Mouse (Mus musculus): Measurements from ENCODE around the gene Lysmd2. TPM values are rescaled to one million over a fixed set of nuclear protein-coding genes. Genes with fewer than 3 reads are reported as not detected.

The Lysmd2 gene
- total and polyA plus RNA-seq, 3 experiments: 11.7 to 18.1 (median 16.2) TPM

DNA sequence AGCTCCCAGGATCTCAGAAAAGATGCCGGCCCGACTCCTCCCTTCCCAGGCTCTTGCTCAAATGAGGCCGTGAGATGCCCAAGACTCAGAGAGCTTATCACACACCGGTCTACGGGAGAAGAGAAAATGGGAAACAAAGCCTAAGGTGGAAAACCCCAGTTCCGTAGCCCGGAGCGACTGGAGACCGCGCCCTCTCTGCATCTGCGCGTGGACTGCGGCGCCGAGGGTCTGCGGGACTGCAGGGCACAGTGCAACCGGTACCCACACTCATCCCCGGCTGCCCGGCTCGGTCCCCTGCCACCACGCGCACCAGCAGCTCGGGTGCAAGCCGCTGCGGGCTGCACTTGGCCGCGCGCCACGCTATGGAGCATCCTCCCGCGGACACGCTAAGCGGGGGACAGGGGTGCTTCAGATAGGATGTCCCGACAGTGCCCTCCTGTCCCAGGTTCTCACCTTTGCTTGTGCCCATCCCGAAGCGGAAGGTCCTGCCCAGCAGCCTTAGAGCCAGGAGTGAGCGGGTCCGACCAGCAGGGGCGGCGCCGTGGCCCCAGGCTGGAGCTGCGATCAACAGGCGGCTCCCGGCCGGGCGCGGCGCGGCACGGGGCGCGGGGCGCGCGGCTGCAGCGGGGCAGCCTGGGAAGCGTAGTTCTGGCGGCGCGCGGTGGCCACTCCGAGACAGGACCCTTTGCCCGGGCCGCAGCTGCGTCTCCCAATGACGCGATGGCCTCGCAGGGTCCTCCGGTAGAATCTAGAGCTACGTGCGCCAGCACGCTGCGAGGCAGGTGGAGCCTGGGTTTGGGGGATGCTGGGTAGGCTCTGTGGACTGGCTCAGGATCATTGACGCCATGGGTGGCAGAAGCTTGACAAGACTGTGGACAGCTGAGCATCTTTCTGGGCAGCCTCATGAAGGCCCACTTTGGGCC is 14.7 kb upstream of the Lysmd2 start, which contains the start of gene Tmod2:
Tmod2 (minus strand) TSS at position 755 of the 923 bp plus-strand sequence.
- H3K4me3 ChIP-seq (replicated peaks in 1 of 3; ENCODE audit: low read depth in 2 of 3, low read length in 2 of 3, poor library complexity in 1 of 3): peak within 1 kb of the TSS; percentile 26 to 71 (median 36)

DNA sequence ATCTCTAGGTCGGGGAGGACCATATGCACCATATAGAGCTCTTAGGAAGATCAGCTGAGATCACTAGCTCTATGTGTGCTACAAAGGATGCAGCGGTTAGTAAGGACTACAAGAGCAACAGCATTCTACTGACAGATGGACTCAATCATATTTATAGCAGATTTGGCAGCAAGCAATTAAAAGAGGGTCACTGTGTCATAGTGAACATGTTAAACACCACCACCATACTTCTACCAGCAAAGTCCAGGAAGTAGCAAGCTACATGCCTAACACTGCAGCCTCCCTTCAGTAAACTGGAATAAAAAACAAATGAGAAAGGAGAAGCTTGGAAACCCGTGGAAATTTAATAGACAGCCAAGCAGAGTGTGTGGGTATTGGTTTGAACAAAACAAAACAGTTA is 9.0 kb upstream of the Lysmd2 start:
- dilution Hi-C loops (cut with MboI; ENCODE audit: extremely low pct_ligation_motif_present, extremely low pct_unique_long_range_greater_than_20kb, low sequenced_read_pairs): no loop called here

More for the DNA sequence above, 14.7 kb upstream of the Lysmd2 start, which contains the start of gene Tmod2:
- H3K9me3 ChIP-seq (replicated peaks; ENCODE audit: low read length): peaks cover 3% of the 10 kb centered on the region
- no peaks in the 10 kb centered on the region for H3K36me3 ChIP-seq (replicated peaks in 1 of 2; ENCODE audit: control insufficient read depth in 1 of 2, insufficient read depth in 1 of 2, low read length in 1 of 2)
- dilution Hi-C loops (cut with MboI; ENCODE audit: extremely low pct_ligation_motif_present, extremely low pct_unique_long_range_greater_than_20kb, low sequenced_read_pairs): no loop called here
- H3K4me1 ChIP-seq (ENCODE audit: control insufficient read depth in 1 of 2, insufficient read depth in 2 of 2): peaks cover 13 to 20% of the 10 kb centered on the region in 2 experiments
- in situ Hi-C loops (cut with MboI; ENCODE audit: low pct_ligation_motif_present, low pct_unique_long_range_greater_than_20kb, low sequenced_read_pairs): no loop called here
- H3K27ac ChIP-seq (ENCODE audit: insufficient read depth, low read depth): no peak within 1 kb of the TSS
- peak within 1 kb of the TSS; percentile 79 for H3K4me2 ChIP-seq (ENCODE audit: insufficient read depth, low read depth, poor library complexity, severe bottlenecking)
- no peak for DNase-seq (ENCODE audit: extremely low read depth)
- TF ChIP-seq TCF12 (IDR thresholded peaks at IDR 0.05; ENCODE audit: low read depth, low read length) (peak; percentile 49; the same call in 1 of the 2 replicates), ZNF384 (IDR thresholded peaks at IDR 0.05; ENCODE audit: low read depth, low read length) (no peak), GABPA (IDR thresholded peaks at IDR 0.05; ENCODE audit: insufficient replicate concordance, low read depth, low read length) (no peak), ELF1 (IDR thresholded peaks at IDR 0.05; ENCODE audit: low read depth, low read length) (0 out of 2 replicates have a peak, but pooled peaks have one; percentile 22), NELFE (IDR thresholded peaks at IDR 0.05; ENCODE audit: low read depth, low read length) (0 out of 2 replicates have a peak, but pooled peaks have one; percentile 22), SIN3A (IDR thresholded peaks at IDR 0.05; ENCODE audit: low read length) (0 out of 2 replicates have a peak, but pooled peaks have one; percentile 57), MEF2A (IDR thresholded peaks at IDR 0.05; ENCODE audit: borderline replicate concordance, low read depth, low read length) (no peak), MAFK (IDR thresholded peaks at IDR 0.05; ENCODE audit: insufficient replicate concordance, low read length) (no peak), PAX5 (IDR thresholded peaks at IDR 0.05; ENCODE audit: low read length) (no peak), MYC (IDR thresholded peaks at IDR 0.05; ENCODE audit: low read depth, low read length) (no peak), MAZ (IDR thresholded peaks at IDR 0.05; ENCODE audit: low read depth, low read length) (no peak), CTCF (conservative IDR thresholded peaks at IDR 0.05 in 1 of 2, IDR thresholded peaks at IDR 0.05 in 1 of 2; ENCODE audit: low read depth in 2 of 2, low read length in 2 of 2) (no peak; a peak in 1 of 4 replicates), RAD21 (IDR thresholded peaks at IDR 0.05; ENCODE audit: low read depth, low read length) (no peak; the same call in none of the 2 replicates), HCFC1 (IDR thresholded peaks at IDR 0.05; ENCODE audit: low read depth, low read length) (peak; percentile 63), USF1 (IDR thresholded peaks at IDR 0.05; ENCODE audit: low read depth, low read length) (no peak), USF2 (conservative IDR thresholded peaks at IDR 0.05; ENCODE audit: low read depth, low read length) (no peak), JUN (IDR thresholded peaks at IDR 0.05; ENCODE audit: insufficient read depth, low read depth, low read length) (no peak), UBTF (IDR thresholded peaks at IDR 0.05; ENCODE audit: low read depth, low read length) (no peak), ZKSCAN1 (IDR thresholded peaks at IDR 0.05; ENCODE audit: borderline replicate concordance, low read depth, low read length) (no peak), BHLHE40 (IDR thresholded peaks at IDR 0.05; ENCODE audit: low read depth, low read length) (no peak), NRF1 (IDR thresholded peaks at IDR 0.05; ENCODE audit: low read depth, low read length) (peak; percentile 36; the same call in 1 of the 2 replicates), MXI1 (IDR thresholded peaks at IDR 0.05; ENCODE audit: low read depth, low read length) (peak; percentile 69; the same call in 1 of the 2 replicates), RCOR1 (conservative IDR thresholded peaks at IDR 0.05; ENCODE audit: low read depth, low read length) (no peak), JUND (conservative IDR thresholded peaks at IDR 0.05; ENCODE audit: low read depth, low read length) (no peak), POLR2A (IDR thresholded peaks at IDR 0.05; ENCODE audit: low read depth, low read length) (0 out of 2 replicates have a peak, but pooled peaks have one; percentile 31), KAT2A (IDR thresholded peaks at IDR 0.05; ENCODE audit: insufficient replicate concordance, low read length) (0 out of 2 replicates have a peak, but pooled peaks have one; percentile 13), TBP (conservative IDR thresholded peaks at IDR 0.05; ENCODE audit: low read depth, low read length) (no peak), ETS1 (conservative IDR thresholded peaks at IDR 0.05; ENCODE audit: low read depth, low read length) (no peak), E2F4 (IDR thresholded peaks at IDR 0.05; ENCODE audit: insufficient replicate concordance, low read depth, low read length) (no peak), POLR2AphosphoS2 (IDR thresholded peaks at IDR 0.05; ENCODE audit: low read depth, low read length) (no peak), SMC3 (IDR thresholded peaks at IDR 0.05; ENCODE audit: low read depth, low read length) (peak; percentile 8), ZC3H11A (IDR thresholded peaks at IDR 0.05; ENCODE audit: low read depth, low read length) (no peak), MAX (IDR thresholded peaks at IDR 0.05; ENCODE audit: low read length) (no peak; the same call in 1 of the 2 replicates), EP300 (IDR thresholded peaks at IDR 0.05; ENCODE audit: low read length) (no peak), ZMIZ1 (IDR thresholded peaks at IDR 0.05; ENCODE audit: low read depth, low read length) (no peak), CHD1 (IDR thresholded peaks at IDR 0.05; ENCODE audit: low read depth, low read length) (no peak), IRF4 (IDR thresholded peaks at IDR 0.05; ENCODE audit: low read depth, low read length) (no peak), CHD2 (IDR thresholded peaks at IDR 0.05; ENCODE audit: low read length) (no peak)
- H3K27me3 ChIP-seq (replicated peaks): peaks cover 7% of the 10 kb centered on the region
- H3K9ac ChIP-seq (ENCODE audit: insufficient read depth, low read depth): peak within 1 kb of the TSS; percentile 4; the same call in 1 of the 2 replicates
- no peaks in the 10 kb centered on the region; the same call in 1 of the 2 replicates for H3K79me2 ChIP-seq (replicated peaks; ENCODE audit: control insufficient read depth, extremely low read depth, insufficient read depth, poor library complexity, severe bottlenecking)

More for the DNA sequence above, 9.0 kb upstream of the Lysmd2 start:
- Histone ChIP-seq H3K4me3 (replicated peaks in 1 of 3; ENCODE audit: low read depth in 2 of 3, low read length in 2 of 3, poor library complexity in 1 of 3) (no peak overlapping the region), H3K79me2 (replicated peaks; ENCODE audit: control insufficient read depth, extremely low read depth, insufficient read depth, poor library complexity, severe bottlenecking) (no peaks in the 10 kb centered on the region), H3K27ac (ENCODE audit: insufficient read depth, low read depth) (no peak overlapping the region), H3K4me1 (ENCODE audit: control insufficient read depth in 1 of 2, insufficient read depth in 2 of 2) (peaks cover under 1 to 16% of the 10 kb centered on the region in 2 experiments), H3K9me3 (replicated peaks; ENCODE audit: low read length) (peaks cover 3% of the 10 kb centered on the region), H3K9ac (ENCODE audit: insufficient read depth, low read depth) (no peak overlapping the region), H3K4me2 (ENCODE audit: insufficient read depth, low read depth, poor library complexity, severe bottlenecking) (no peak overlapping the region), H3K36me3 (replicated peaks in 1 of 2; ENCODE audit: control insufficient read depth in 1 of 2, insufficient read depth in 1 of 2, low read length in 1 of 2) (no peaks in the 10 kb centered on the region), H3K27me3 (replicated peaks) (peaks cover 3% of the 10 kb centered on the region)
- DNase-seq (ENCODE audit: extremely low read depth): no peak
- in situ Hi-C loops (cut with MboI; ENCODE audit: low pct_ligation_motif_present, low pct_unique_long_range_greater_than_20kb, low sequenced_read_pairs): no loop called here
- TF ChIP-seq UBTF (IDR thresholded peaks at IDR 0.05; ENCODE audit: low read depth, low read length) (no peak), JUN (IDR thresholded peaks at IDR 0.05; ENCODE audit: insufficient read depth, low read depth, low read length) (no peak), MXI1 (IDR thresholded peaks at IDR 0.05; ENCODE audit: low read depth, low read length) (no peak)

All from CH12.LX (cell line).